Mouse (Mus musculus) heart, postnatal 4 days (tissue): ENCODE data around the gene Muc4. TPM values are rescaled to one million over a fixed set of nuclear protein-coding genes. Genes with fewer than 3 reads are reported as not detected.

Experiments
- DNase-seq: peaks from one replicate; pipeline ENCODE4 v3.0.0; 2021
- total RNA-seq, 2 experiments: library from RNA; stranded (reverse); gene quantifications; 2 replicates each; pipeline ENCODE4 v1.2.3; 2021

Muc4 gene
- total RNA-seq, 2 experiments from 2014 or later, result not detected

GRCm38 (mm10) chr16:32728240-32728639, 7.4 kb upstream of the Muc4 start:
- DNase-seq, result no peak

- DNase-seq, result no peak
These were observed 7.0 kb upstream of the Muc4 start for GRCm38 (mm10) chr16:32728730-32729129.

GRCm38 (mm10) chr16:32733213-32733612, 2.5 kb upstream of the Muc4 start:
- DNase-seq, result no peak

DNA sequence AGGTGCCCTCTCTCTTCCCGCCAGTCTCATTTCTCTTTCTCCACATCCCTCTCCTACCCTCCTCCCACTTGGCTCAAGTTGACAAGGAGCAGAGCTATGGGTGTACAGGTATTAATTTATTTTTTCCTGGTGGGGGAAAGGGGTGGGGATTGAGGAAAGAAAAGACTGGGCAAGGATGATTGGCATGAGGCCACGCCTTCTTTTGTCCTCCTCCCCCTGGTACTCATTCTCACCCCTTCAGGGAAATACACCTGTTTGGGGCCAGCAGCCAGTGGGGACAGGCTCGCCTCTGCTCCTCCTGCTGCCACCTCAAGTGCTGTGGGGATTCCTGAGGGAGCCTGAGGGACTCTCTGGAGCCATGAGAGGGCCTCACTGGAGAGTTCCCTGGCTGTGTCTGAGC, 336 bp downstream of the Muc4 start:
- DNase-seq, result no peak

DNA sequence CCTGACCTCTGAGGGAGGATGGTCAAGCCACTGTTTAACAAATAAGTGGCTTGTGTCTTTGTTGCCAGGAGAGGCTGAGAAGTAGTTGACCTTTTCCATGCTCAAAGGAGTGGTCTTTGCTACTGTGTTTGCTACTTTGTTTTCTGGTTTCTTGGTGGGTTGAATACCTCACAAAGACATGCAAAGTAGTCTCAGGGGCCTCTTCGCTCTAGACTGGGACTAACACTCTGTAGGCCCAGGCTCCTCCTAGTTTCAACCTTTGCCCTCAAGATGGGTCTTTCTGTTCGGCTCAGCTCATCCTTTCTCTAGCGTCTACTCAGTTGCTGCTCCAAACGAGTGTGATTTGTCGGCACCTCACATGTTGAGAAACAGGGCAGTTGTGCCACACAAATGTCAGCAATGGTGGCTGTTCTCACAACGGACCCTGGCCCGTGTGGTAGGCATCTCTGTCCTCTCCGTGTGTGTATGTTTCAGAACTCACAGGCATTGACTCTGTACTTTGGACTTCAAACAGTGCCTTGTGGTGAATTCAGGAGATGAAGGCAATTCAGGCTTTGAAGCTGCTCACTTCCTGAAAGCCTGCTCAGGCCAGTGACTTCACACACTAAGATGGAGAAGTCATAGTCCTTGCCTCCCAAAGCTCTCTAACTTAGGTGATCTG, 4.4 kb downstream of the Muc4 start:
- DNase-seq, result no peak

DNA sequence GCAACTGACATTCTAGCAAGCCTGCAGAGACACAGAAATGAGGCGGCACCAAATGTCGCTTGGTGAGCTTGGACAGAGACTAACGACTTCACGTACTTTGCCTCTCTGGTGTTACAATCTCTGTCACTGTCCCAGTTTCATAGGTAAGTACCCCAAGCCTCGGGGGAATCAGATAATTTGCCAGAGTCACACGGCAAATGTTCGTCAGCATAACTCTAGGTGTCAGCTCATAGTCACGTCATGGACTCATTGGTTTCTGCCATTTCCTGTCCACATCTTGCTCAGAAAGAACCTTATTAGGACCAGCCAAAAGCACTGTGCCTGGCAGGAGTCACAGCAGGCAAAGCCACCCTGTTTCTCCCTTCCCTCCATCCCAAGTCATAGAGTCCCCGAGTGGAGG, 5.7 kb downstream of the Muc4 start:
- DNase-seq, result no peak

DNA sequence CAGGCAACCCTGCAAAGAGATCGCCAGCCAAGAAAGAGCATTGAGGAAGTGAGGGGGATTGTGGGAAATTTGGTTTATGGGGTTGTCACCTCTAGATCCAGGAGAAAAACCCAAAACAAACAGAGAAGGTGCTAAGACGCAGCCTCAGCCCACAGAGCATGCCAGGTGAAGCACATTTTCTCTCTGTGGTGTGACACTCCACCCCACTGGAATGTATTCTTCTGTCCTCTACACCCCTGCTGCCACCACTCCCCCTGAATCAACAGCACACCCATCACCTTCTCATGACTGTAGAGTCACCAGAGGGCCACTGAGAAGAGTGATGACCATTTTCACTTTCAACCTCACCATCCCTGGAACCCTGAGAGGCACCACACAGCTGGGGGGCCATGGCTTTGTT, 7.0 kb downstream of the Muc4 start:
- no peak for DNase-seq

- DNase-seq, result no peak
These were observed 10.2 kb downstream of the Muc4 start for GRCm38 (mm10) chr16:32745852-32746251.

DNA sequence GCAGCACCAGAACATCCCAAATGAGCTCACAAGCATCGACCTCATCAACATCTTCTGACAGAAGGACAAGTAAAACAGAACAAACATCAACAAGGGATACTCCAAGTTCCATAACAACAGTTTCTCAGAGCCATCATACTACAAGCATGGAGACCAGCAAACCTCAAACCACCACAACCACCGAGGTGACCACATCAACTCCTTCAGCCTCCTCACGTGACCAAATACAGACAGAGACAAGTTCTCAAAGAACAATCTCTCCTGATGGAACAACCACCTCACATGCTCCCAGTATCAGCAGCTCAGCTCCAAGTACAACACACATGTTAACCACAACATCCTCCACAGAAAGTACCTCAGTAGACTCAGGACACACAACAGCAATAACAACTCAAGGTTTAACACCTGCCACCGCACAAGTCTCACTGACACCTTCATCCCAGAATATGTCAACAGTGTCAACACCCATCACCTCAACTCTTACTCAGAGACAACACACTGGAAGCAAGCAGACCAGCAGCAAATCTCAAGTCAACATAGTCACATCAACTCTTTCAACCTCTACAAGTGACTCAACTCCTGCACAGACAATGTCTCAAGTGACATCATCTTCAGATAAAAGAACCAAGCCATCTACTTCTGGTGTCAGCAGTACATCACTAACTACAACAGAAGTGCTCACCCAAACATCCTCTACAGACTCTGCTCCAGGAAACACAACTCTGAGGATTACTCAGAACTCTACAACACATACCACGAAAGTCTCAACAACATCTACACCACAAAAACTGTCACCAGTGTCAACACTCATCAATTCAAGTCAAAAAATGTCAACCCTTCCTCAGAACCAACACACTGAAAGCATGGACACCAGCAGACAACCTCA, 14.8 kb downstream of the Muc4 start:
- no peak for DNase-seq

- DNase-seq, result no peak
These were observed 28.9 kb downstream of the Muc4 start for GRCm38 (mm10) chr16:32764550-32764949.

DNA sequence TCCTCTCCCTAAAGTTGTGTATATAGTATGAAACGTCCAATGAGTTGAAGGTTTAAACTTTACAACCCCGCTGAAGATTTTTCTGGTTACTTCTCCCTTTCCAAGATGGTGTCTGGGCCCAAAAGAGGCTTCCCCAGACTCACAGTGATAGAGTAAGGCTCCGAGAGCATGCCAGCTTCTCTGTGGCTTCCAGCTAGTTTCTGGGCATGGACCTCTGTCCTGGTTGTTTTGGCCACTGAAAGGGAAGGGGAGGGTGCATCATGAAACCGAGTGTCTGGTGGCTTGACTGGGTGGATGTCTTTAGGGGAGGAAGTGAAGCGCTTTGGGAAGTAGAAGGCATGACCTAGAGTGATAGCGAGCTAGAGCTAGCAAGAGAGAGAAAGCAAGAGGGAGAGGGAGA, 29.3 kb downstream of the Muc4 start:
- no peak for DNase-seq

DNA sequence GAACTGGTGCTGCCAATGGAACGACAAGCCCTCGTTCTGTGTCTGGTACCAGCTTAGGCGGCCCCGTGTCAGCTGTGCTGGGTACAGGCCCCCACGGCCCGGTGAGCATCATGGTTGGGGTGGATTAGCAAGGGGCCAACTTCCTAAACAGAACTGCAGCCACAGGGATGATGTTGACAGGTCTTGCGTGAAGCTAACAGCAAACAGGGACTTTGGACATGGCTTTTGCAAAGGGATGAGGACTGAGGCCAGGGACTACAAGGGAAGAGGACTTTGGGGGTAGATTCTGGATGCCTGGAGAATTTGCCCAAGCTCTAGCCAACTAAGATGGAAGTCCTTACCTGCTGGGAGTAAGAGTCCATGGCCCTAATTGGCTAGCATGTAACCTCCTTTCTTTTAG, 31.2 kb downstream of the Muc4 start:
- DNase-seq, result no peak

DNA sequence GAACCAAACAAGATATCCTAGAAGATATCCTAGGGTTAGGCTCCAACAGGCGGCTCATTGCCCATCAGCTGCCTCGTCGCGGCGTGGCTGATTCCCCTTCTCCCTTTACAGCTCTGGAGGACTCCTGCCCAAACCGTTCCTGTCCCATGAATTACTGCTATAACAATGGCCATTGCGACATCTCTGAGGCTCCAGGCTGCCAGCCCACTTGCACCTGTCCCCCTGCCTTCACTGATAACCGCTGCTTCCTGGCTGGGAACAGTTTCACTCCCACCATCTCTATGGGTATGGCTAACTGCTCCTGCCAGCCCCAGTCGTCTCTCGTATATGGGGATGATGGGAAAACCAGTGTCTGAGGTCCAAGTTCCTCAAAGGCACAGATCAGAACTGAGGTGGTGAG, 41.0 kb downstream of the Muc4 start:
- DNase-seq, result no peak

GRCm38 (mm10) chr16:32778956-32779355, 43.3 kb downstream of the Muc4 start:
- DNase-seq, result no peak

- DNase-seq, result no peak
These were observed 47.8 kb downstream of the Muc4 start for GRCm38 (mm10) chr16:32783324-32784062.

DNA sequence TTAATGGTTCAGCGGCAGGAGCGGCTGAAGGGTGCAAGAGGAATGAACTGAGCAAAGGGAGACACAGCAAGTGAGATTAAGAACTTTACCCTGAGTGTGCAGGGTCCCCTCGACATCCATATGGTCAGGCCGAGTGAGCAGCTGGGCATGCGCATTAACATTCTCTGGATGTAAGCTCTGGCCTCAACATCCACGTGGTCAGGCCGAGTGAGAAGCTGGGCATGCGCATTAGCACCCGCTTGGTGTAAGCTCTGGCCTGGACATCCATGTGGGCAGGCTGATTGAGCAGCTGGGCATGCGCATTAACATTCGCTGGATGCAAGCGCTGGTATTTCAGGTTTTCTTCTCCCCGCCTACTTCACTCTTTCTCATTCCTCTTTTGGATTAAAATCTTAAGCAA, 49.2 kb downstream of the Muc4 start:
- no peak for DNase-seq

DNA sequence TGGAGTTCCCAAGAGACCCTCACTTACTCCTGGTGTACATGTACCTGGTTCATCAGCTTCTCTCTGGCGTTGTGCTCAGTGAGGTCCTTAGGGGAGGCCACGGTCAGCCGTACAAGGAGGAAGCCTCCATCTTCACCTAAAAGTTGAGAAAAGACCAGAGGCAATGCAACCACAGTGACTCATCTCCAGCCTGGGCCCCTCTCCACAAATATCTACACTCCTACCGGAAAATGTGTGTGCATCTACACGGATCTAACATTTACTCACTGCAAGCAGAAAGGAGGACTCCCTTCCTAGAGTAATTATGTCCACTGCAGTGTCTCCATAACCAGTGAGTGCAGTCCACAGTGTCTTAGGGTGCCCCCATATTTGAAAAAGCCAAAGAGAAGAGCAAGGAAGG, 54.4 kb downstream of the Muc4 start:
- DNase-seq, result no peak

- DNase-seq, result no peak
These were observed 59.5 kb downstream of the Muc4 start for GRCm38 (mm10) chr16:32795177-32795576.

DNA sequence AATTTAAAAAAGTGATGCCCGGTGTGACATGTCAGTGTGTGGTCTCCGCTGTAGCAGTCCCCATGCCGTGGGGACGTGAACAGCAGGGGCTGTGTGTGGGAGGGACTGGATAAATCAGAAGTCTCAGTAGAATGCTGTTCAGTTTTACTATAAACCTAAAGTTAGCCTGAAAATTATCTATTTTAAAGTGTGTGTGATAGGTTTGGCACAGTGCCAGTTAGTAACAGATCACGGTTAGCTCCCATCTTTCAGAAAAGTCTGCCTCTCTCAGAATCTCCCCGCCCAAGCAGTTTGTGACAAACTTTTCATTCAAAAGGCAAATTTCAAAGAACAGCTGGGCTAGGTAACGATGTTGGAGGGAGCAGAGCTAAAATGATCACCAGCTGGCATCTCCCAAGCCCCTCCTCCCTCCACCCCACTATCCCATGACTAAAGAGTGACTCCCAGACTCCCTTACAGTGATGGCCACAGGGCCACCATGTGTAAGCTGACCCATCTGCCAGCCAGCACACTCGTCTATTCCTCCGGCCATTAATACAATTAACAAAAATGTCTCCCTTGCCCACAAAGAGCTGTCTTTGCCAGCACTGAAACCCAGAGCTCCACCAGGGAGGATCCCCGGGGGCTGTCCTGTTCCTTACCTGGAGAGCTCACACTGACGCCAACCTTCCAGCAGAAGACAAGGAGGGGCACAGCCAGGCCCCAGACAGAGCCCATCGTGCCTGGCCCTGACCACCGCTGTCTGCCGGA, 61.2 kb downstream of the Muc4 start:
- DNase-seq, result no peak

DNA sequence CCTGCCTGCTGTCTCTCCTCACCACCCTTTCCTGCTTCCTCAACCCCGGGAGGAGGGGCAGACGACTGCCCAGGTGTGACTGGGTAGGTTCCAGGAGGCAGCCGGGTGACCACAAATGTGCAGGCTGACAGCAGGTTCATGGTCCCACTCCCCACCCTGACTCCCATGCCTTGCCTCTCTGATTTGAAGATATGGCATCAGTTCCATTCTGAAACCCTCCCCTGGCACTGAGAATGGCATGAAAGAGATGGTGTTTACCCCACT, 61.7 kb downstream of the Muc4 start, which contains the start of gene Muc20:
TSS of gene Muc20 (minus strand) at position 10 of the 264 bp plus-strand sequence.
- DNase-seq, result no peak

DNA sequence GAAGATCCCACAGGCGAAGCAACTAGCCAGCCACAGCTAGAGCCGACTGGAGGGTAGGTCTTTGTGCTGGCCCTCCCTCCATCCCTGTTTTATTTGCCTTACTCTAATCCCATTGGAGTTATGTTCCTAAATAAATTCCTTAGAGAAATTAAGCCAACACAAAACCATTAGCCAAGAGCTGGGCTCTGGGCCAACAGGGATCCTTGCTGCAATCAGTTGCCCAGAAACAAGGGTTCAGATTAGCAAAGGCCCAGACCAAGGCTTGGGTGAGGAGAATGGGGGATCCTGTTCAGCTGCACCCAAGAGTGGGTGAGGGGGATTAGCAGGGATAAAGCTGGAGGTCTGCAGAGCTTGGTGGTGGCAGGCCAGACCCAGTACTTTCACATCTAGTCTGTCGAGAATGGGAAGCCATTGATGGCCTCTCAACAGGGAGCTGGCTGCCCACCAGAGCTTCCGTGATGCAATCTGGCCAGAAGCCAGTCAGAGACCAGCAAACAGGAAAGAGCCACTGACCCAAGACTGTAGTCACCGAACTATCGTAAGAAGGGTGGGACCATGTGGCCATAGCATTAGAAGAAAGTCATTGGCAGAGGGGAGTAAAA, 67.7 kb downstream of the Muc4 start:
- DNase-seq, result peak; percentile 79

DNA sequence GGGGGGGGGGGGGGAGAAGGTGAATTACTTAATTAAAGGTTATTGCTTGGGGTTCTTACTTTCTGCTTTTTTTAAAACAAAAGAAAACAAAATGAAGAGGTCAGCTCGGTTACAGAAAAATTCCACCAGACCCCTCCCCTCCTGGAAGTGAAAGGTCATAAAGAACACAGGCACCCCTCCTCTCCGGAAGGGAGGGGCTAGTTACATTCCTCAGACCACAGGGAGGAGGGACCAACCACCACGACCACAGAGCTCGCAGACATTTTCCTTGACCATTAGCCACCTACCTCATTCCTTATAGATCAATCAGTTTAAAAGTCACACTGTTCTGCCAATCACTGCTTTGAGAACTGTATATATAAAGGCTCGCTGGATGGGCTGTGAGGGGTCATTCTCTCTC, 68.2 kb downstream of the Muc4 start:
- DNase-seq, result no peak
